Mouse (Mus musculus): ENCODE measurements around the gene Dab1.

Dab1 gene

GRCm38 (mm10) chr4:103619321-103619945 lies at the start of gene Dab1:
Dab1 (plus strand) TSS chr4:103619359.
- peak; percentile 50 for DNase-seq (ENCODE audit: extremely low spot score, low spot score)

DNA sequence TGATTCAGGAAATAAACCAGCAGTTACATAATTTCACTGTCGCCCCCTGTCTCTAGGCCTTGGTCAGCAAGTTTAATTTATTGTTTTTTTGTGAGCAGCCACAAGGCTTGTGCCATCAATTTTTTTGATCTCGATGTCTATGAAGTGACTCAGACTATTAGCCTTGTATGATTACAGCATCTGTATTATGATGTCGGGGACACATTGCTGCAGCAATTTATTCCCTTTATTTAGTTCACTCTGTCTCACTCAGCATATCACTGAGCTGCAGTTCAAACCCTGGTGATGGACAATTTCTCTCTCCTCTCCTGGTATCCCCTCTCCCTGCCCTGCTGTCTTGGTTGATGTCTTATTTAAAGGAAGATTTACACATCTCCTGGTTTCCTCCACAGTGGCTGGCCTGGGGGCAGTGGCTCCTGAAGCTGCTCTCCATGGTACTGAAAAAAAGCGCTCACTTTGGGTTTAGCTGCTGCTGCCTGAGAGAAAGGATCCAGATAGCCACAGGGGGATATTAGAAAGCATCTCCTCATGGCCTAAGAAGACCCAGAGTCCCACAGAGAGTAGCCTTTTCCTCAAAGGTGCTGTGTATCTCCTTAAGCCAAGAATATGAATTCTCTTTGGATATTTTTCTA lies 47.3 kb upstream of the Dab1 start:
- peak; percentile 32 for DNase-seq (ENCODE audit: extremely low spot score, low spot score)

GRCm38 (mm10) chr4:103575556-103575955 lies 43.6 kb upstream of the Dab1 start:
- DNase-seq (ENCODE audit: extremely low spot score, low spot score): no peak

GRCm38 (mm10) chr4:103576305-103576704 lies 42.9 kb upstream of the Dab1 start:
- DNase-seq (ENCODE audit: extremely low spot score, low spot score): no peak

GRCm38 (mm10) chr4:103577111-103577815 lies 41.9 kb upstream of the Dab1 start:
- no peak for DNase-seq (ENCODE audit: extremely low spot score, low spot score)

DNA sequence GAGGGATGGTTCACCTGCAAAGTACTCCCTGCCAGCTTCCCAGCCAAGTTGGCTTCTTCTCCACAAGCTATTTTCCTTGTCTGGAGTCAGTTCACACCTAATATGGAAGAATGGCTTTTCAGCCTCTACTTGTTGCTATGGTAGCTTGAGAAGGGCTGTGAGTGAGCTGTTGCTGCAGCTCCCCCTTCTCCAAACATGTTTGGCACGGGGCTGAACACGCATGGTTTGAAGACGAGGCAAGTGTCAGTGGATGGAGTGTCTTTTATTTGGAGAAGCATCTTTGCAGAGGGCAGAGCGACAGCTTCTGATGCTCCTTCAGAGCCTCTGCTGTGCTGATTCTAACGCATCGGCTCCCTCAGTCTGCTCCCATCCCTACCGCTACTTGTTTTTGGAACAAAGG lies 41.3 kb upstream of the Dab1 start:
- no peak for DNase-seq (ENCODE audit: extremely low spot score, low spot score)

GRCm38 (mm10) chr4:103580021-103580420 lies 39.1 kb upstream of the Dab1 start:
- DNase-seq (ENCODE audit: extremely low spot score, low spot score): no peak

DNA sequence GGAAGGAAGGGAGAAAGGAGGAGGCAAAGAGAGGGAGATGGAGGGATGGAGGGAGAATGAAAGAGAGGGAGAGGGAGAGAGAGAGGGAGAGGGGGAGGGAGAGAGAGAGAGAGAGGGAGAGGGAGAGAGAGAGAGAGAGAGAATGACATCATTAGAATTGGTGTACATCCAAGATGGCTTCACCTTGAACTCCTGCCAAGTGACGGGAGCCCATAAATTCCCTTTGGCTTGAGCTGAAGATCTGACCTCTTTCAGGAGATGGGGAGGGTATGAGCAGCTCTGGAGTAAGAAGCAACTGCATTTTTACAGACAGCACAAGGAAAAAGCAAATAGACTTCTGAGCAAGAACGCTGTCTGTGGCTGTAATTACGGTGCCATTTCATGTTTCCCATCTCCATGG lies 4.1 kb upstream of the Dab1 start:
- DNase-seq (ENCODE audit: extremely low spot score, low spot score): no peak

- DNase-seq (ENCODE audit: extremely low spot score, low spot score): peak; percentile 53
Observed at GRCm38 (mm10) chr4:103619946-103620371, 800 bp downstream of the Dab1 start.

DNA sequence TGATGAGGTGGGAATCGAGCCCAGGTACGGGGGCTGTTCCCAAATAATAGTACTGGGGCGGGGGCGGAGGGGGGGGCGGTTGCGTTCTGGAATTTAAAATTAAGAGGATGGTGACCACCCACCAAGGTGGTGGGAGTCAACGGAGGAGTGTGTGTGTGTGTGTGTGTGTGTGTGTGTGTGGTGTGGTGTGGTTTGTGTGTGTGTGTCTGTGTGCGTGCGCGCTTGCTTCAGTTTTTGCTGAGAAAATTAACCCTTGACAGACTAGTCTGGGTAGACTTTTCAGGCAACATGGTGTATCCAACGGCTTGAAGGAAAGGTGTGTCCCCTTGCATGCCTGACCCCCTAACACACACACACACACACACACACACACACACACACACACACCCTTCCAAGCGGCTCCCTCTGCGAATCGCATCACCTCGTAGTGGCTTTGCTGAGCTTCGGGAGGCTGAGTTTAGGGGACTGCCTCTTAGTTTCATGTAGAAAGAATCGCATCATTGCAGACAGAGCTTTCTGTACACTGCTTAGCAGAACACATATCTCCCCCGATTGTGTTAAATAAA lies 1.5 kb downstream of the Dab1 start:
- no peak for DNase-seq (ENCODE audit: extremely low spot score, low spot score)

DNA sequence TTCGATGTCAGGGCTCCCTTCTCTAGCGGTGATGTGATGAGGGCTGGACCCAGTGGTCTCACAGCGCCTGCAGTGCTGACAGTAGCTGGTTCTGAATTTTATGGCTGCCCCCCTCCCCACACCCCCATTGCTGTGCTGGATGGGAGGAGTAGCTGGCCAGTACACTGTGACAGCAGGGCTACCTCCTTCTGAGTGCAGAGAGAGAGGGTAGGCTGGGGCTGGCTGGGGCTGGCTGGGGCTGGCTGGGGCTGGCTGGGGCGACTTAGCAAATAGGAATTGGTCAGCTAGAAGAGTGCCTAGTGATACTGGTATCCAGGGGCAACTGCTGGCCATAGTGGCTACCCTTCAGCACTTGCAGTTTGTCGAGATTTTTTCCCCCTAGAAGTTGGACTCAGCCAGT lies 2.4 kb downstream of the Dab1 start:
- DNase-seq (ENCODE audit: extremely low spot score, low spot score): no peak

- DNase-seq (ENCODE audit: extremely low spot score, low spot score): no peak
Observed at GRCm38 (mm10) chr4:103630177-103630576, 11.0 kb downstream of the Dab1 start.

GRCm38 (mm10) chr4:103636168-103636776 lies 17.1 kb downstream of the Dab1 start:
- no peak for DNase-seq (ENCODE audit: extremely low spot score, low spot score)

- DNase-seq (ENCODE audit: extremely low spot score, low spot score): no peak
Observed at GRCm38 (mm10) chr4:103648209-103648896, 29.2 kb downstream of the Dab1 start.

GRCm38 (mm10) chr4:103655740-103656139 lies 36.6 kb downstream of the Dab1 start:
- DNase-seq (ENCODE audit: extremely low spot score, low spot score): no peak

DNA sequence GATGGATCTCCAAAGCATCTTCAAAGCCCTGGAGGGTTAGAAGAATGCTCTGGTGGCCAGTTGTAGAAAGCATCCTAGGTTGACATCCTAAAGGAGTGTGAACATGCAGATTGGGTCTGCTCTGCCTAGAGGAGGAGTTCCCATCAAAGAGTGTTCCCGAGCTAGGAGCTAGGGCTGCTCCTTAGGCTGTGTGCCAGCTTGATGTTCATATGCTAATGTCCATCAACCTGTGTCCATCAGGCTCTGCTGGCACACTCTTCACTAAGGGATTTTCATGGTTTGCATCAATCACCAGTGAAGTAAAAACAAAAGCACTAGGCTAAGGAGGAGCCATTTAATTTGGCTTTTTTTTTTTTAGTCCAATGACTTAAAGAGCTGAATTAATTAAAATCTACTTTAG lies 42.2 kb downstream of the Dab1 start:
- no peak for DNase-seq (ENCODE audit: extremely low spot score, low spot score)

DNA sequence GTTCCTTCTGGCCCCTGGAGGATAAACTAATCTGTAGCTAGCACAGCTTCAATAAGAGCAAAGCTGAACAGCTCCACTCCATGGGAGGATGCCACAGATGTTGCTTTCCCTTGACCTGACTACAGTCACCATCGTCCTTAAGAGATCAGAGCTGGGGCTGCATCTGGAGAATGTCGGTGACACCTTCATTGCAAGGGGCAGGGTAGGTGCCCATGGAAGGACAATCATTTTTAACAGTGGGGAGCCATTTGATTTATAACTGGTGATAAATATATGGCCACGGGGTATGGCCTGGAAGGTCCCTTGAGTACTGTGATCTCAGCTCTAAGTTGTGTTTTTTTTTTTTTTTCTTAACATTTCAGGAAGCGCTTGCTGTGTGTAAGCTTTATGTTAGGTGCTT lies 48.3 kb downstream of the Dab1 start:
- no peak for DNase-seq (ENCODE audit: extremely low spot score, low spot score)

DNA sequence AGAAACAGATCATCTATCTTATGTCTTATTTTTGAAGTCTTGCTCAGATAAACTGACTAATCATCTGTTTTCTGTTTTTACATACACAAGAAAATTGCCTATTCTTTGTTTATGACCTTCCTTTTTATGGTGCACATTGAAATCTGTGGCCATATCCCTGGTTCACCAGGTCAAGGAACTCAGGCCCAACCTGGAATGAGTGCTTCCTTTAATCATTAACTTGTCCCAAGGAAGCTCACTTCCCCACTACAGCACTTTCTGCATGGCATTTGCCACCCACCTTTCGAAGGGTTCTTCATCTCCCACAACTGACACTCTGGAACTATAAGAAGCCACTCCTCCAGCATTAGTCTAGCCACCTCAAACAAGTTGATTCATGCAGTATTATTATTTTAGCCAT lies 58.0 kb downstream of the Dab1 start:
- no peak for DNase-seq (ENCODE audit: extremely low spot score, low spot score)

DNA sequence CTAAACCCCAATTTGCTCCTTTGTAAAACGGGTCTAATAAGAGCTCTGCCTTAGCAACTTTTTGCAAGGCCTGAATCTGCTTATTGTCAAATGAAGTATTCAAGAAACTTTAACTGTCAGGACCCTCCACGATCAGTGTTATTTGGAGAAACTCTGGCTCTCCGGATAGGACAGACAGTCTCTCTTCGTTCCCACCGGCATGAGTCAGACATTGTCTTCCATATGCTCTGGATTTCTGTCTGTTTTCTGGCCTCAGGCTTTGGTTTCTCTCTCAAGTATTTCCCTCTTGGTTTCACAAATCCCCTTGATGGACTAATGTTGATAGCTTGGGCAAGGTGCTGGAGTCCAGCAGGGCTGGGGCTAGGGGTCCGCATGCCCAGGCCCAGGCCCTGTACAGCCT lies 59.3 kb downstream of the Dab1 start:
- no peak for DNase-seq (ENCODE audit: extremely low spot score, low spot score)

DNA sequence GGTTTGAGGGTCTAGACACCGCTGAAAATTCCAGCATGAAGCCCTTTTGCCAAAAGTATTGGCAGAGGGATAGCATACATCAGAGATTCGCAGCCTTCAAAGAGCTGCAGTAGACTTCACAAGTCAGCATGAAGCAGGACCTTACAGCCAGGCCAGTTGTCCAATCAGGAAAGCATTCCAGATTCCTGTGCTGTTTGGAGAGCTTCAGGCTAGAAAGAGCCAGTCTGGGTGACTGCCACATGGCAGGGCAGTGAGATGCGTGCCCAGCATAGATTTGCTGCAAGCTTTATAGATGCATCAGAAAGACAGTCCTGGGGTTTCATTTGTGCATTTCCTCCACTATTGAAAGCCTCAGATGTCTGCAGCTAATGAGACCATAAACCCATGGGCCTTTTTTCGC lies 66.0 kb downstream of the Dab1 start:
- no peak for DNase-seq (ENCODE audit: extremely low spot score, low spot score)

DNA sequence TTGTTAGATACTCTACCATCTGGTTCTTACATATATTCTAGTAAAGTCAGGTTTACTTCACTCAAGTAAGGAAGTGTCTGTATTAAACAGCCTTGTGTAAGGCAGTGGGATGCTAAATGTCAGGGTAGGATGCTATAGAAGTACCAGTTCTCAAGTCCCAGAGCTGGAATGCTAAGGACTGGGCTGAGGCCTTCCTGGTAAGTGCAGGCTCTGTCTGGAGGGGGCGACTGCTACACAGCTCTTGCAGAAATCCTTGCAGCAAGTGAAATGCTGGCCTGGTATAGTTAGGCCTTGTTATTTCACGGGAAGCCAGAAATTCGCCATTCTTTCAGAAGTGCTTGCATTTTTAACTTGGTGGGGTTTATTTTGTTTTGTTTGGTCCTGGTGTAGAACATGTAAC lies 72.6 kb downstream of the Dab1 start:
- no peak for DNase-seq (ENCODE audit: extremely low spot score, low spot score)
